Mouse (Mus musculus) adrenal gland, adult 18-20 months (tissue): ENCODE results near the gene Tox4. TPM values are rescaled to one million over a fixed set of nuclear protein-coding genes. Genes with fewer than 3 reads are reported as not detected.
A peak's percentile ranks its signal among the peaks of the same experiment; 100 is the strongest.
"Not testable (repeated sequence)": the region's sequence is repeated elsewhere in the genome, so short reads cannot be mapped to it uniquely, and the experiment has no call there.

Experiments used
- DNase-seq, 2 experiments: peaks; one replicate each; pipeline ENCODE4 v3.0.0; 2021 to 2022; ENCODE audit warnings: low spot score in 2 of 2
- long read RNA-seq, 2 experiments: library from polyadenylated mRNA; stranded (forward); transcript quantifications; one replicate each; pipeline ENCODE4 v2.0.0; 2021
- total RNA-seq, 2 experiments: library from RNA; stranded (reverse); gene quantifications; 1 replicate in 1 of 2; 2 replicates in 1 of 2; pipeline ENCODE4 v1.2.3; 2021

Gene Tox4
- total RNA-seq, result 10 to 100 TPM; 64.5 to 66.0 TPM
- long read RNA-seq, experiment 1, full-length matches to known transcripts, result 5 of 78 reads
- long read RNA-seq, experiment 1, partial matches to known transcripts, result 71 of 78 reads
- long read RNA-seq, experiment 1, other reads (novel, unspliced or antisense), result 2 of 78 reads
- long read RNA-seq, experiment 2, full-length matches to known transcripts, result 2 of 53 reads
- long read RNA-seq, experiment 2, partial matches to known transcripts, result 48 of 53 reads
- long read RNA-seq, experiment 2, other reads (novel, unspliced or antisense), result 3 of 53 reads

DNA sequence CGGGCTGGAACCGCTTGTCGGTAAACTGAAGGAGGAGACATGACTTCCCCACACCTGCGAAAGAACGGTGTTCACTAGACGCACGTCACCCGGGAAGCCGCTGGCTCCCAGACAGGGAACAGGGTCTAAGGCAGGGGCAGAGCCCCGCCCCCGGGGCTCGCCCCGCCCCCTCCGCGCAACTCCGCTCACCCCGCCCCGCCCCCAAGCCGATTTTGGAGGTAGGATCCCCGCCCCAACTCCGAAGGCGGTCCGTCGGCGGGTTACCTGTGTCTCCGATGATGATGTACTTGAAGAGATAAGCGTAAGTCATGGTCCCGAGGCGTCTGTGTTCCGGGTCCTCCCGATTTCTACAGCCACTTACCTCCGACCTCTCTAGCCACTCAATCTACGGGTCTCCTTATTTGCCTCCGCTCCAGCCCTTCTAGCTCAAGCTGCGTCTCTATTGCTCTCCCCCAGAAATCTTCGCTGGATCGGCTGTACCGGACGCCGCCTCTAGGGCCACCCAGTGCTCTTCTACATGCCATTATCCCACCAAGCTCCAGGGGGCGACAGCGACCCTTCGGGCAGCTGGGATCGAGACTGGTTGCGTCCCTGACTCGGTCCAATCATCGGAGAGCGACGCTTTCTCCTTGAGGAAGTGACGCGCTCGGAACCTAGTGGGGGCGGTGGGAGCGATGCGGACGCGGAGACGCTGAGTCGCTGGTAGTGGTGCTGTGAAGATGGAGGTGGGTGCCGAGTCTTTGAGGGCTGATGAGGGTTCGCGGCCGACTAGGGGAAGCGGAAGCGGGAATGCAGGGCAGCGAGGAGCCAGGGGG, at the start of gene Tox4, which contains the start of gene Rab2b:
Gene Tox4 (plus strand): TSS at position 215 of the 815 bp plus-strand sequence.
Gene Rab2b (minus strand): TSS at position 614 of the 815 bp plus-strand sequence.
- DNase-seq, result peak; percentile 97 to 98

DNA sequence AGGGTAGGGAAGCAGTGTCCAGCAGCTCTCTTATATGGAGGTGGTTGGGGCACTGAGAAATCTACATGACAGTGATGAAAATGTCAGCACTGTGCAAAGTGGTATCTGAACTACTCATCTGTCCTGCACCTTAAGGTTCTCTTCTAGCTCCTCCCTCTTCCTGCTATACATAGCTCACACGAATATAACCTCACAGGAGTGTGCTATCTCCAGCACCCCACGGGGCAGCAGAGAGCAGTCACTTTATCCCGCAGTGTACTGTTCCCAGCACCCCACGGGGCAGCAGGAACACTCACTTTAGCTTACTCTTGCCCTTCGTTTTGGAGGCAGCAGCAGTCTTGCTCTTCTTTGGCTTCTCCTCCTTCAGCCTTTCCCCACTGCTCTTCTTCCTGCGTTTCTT, 46.7 kb upstream of the Tox4 start:
- DNase-seq, result no peak

GRCm38 (mm10) chr14:52235165-52235564, 43.8 kb upstream of the Tox4 start:
- peak; percentile 25 to 46 for DNase-seq

DNA sequence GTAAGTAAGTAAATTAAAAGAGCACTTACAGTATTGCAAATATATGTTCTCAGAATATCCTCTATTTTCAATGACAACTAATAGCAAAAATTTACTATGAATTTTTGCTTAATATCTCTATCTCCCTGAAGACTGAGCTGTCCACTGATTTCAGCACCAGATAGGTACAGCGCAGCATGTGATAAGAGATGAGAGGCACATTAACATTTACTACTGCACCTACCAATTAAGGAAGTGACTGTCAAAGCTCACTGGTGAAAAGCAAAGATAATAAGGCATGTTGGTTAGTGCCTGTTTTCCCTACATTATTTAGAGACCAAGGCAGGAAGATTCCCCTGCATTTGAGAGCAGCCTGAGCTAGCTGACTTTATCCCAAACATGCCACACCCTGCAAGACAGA, 42.7 kb upstream of the Tox4 start:
- no peak for DNase-seq

GRCm38 (mm10) chr14:52244041-52244689, 34.8 kb upstream of the Tox4 start:
- peak; percentile 98 for DNase-seq

DNA sequence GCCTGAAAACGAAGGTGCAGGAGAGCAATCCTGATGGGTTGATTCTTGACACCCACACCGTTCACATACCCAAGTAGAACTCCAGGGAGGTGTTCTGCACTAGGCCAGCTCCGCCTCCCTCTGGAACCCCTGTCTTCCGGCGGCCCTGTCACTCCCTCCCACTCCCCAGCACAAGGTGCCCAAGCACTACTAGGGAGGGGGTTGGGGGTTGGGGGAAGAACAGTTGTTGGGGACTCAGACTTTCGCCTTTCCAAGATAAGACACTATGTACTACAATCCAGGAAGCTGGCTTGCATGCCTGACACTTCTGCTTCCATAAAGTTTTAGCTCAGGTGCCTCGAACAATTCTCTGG, 34.3 kb upstream of the Tox4 start:
- DNase-seq, result no peak

DNA sequence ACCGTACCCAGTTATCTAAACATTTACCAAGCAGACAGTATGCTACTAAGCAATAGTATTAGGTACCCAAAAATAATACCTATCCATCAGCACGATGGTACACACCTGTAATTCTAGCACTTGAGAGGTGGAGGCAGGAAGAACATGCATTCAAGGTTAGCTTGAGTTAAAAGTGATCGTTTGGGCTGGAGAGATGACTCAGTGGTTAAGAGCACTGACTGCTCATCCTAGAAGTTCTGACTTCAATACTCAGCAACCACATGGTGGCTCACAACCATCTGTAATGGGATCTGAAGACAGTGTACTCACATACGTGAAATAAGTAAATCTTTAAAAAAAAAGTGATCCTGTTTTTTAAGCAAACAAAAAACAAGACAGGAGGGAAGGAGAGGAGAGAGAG, 32.8 kb upstream of the Tox4 start:
- DNase-seq, result no peak

DNA sequence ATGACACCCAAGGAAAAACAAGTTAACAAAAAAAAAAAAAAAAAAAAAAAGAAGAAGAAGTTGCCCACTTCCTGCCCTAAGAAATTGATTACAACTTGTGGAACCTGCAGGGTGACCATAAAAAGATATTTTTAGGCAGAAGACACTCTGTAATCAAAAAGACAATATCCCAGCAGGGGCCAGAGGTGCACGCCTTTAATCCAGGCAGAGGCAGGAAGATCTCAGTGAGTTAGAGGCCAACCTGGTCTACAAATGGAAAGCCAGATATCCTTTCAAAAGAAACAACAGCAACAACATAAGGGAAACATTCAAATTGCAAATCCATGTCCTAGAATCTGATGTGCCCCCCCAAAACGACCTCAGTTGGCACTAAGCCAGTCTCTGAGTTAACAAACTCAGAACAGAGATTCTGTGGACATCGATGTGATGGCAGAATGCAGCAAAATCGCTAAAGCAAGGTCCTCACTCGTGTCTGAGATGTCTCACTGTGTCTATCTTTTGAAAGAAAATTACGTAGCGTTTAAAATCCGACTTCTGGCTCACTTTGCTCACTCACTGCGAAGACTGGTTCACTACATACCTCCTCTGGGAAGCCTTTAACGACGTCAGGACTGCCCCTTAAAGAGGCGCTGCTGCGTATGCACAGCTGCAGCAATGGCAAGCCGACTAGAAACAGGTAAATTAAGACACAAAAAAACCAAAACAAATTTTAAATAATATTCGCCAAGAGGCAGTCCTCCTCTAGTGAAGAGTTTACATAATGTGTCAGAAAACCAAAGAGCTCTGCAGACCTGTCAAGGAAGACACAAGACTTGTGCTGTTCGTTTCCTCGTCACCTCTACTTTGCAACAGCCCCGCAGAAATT, 22.4 kb upstream of the Tox4 start:
- no peak for DNase-seq

GRCm38 (mm10) chr14:52257484-52258213, 21.3 kb upstream of the Tox4 start, which contains the start of gene Chd8:
Gene Chd8, minus strand, starts transcription at chr14:52257780.
- peak; percentile 94 to 96 for DNase-seq

DNA sequence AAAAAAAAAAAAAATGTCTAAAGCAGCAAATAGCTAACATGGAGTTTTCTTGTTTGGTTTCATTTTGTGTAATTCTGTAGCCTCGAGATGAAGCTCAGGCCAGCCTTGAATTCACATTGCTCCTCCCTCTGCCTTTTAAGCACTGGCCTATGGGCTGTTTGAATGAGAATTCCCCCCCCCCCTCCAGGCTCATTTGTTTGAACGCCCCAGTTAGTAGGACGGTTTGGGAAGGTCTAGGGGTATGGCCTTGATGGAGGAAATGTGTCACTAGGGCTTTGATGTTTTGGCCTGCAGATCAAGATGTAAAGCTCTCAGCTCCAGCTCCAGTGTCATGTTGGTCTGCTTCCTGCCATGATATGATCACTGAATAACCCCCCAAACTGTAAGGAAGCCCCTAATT, 6.2 kb upstream of the Tox4 start:
- DNase-seq, result no peak

DNA sequence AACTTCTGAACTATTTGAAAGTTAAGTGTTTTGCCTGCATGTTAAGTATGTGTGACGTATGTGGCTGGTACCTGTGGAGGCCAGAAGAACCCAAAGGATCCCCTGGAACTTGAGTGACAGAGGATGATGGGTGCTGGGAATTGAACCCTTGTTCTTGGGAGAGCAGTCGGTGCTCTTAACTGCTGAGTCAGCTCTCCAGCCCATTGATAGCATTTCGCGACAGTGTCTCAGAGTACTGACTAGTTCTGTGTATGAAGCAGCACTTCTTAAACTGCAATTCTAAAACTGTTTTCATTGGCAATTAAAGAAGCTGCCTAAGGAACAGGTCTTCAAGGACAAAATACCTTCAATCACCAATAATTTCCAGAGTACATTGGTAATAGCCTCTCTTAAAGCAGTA, 1.7 kb upstream of the Tox4 start:
- DNase-seq, result no peak

- DNase-seq, result no peak
These were observed 788 bp downstream of the Tox4 start for GRCm38 (mm10) chr14:52279747-52280120.

- no peak for DNase-seq
These were observed 4.7 kb downstream of the Tox4 start for GRCm38 (mm10) chr14:52283629-52284028.

- no peak for DNase-seq
These were observed 5.2 kb downstream of the Tox4 start for GRCm38 (mm10) chr14:52284191-52284590.

DNA sequence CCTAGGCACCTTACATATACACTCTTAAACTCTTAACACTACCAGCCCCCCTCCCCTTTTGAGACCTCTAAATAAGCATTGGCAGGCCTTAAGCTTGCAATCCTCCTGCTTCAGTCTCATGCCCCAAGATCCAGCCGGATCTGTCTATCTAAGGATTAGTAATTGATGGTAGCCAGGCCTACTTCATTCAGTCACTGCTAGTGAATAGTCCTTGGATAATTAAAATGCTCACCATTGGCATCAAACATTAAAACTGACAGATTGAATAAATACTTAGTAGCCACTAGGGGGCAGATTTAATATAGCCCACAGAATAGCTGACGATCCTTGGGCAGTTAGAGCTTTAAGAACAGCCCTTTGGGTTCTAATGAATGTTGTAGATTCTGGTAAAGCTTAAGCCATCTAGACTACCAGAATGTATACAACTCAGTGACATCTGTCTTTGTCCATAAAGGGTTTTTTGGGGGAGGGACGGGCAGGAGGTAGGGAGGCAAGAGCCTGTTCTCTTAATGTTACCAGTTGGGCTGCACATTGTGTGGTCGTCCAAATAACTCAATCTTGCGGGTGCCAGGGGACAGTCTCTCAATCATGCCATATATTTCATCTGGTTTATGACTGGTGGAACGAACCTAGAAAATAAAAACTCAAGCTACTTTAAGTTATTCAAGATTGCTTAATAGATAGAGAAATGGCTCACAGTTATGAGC, 16.8 kb downstream of the Tox4 start:
- no peak for DNase-seq

- DNase-seq, result not testable (repeated sequence)
These were observed 24.6 kb downstream of the Tox4 start for GRCm38 (mm10) chr14:52303517-52303916.

DNA sequence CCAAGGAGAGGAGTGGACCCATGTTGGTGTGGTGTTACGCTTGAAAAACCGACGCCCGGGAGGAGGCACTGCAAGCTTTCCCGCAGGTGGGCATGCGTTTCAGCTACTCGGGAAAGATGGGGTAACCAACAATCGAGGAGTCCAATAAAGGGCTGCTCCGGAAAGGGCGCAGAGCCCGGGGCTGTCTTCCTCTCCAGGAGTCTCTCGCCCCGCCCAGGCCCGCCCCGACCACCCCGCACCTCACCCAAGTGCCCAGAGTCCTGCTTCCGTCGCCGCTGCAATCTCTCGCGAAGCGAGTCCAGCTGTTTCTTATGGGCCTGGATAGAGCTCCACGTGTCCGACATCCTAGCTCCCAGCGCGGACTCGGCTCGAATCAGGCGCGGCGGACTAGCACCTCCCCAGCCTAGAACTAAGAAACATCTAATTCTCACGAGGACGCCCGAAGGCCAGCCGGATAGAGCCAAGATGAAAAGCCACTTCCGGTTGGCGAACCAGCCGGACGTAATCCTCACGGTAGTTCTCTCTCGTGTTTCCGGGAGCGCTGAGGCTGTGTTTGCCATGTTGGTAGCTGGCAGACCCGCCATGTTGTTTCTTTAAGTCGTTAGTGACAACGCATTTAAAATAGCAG, 25.8 kb downstream of the Tox4 start, which contains the start of gene Mettl3:
Gene Mettl3 (minus strand): TSS at position 485 of the 628 bp plus-strand sequence.
- DNase-seq, result peak; percentile 81 to 82

GRCm38 (mm10) chr14:52306100-52306499, 27.2 kb downstream of the Tox4 start:
- no peak for DNase-seq

- not testable (repeated sequence) for DNase-seq
These were observed 31.4 kb downstream of the Tox4 start for GRCm38 (mm10) chr14:52310343-52310742.
